Mouse (Mus musculus) spleen, postnatal 0 days (tissue): ENCODE measurements around the gene Atrip. TPM values are rescaled to one million over a fixed set of nuclear protein-coding genes. Genes with fewer than 3 reads are reported as not detected.

Experiments used
- polyA plus RNA-seq: library from polyadenylated mRNA; unstranded; fragments of >200 nt; fragmentation: Nextera tagmentation; extraction: Ambion mirVana; gene quantifications from 2 replicates; pipeline ENCODE4 v1.2.1, GENCODE M21; 2015

Gene Atrip
- 11.9 and 14.8 TPM in 2 replicates for polyA plus RNA-seq

GRCm38 (mm10) chr9:109073661-109074573 is at the start of gene Atrip:
Gene Atrip (minus strand): TSS chr9:109074124.

GRCm38 (mm10) chr9:109095137-109095982 is 21.4 kb upstream of the Atrip start, which contains the start of gene Plxnb1:
Gene Plxnb1 (plus strand): TSS chr9:109095389.

GRCm38 (mm10) chr9:109082124-109082800 is 8.3 kb upstream of the Atrip start, which contains the start of the genes Ccdc51 and Tma7:
Gene Ccdc51 (plus strand): TSS chr9:109082493.
Gene Tma7 (minus strand): TSS chr9:109082587.

GRCm38 (mm10) chr9:109059136-109059903 is 14.6 kb downstream of the Atrip start, which contains the start of gene Trex1:
Gene Trex1 (minus strand): TSS chr9:109059734.

GRCm38 (mm10) chr9:109038086-109038895 is 35.6 kb downstream of the Atrip start, which contains the start of gene Shisa5:
Gene Shisa5 (plus strand): TSS chr9:109038565.

Other genes starting within 250 kb of the Atrip start
- 0.73 and 1.3 TPM in 2 replicates for gene Celsr3, start 247.8 kb downstream of the Atrip start, polyA plus RNA-seq
- 1.9 and 4.6 TPM in 2 replicates for gene Slc26a6, start 220.8 kb downstream of the Atrip start, polyA plus RNA-seq
- not detected in 2 replicates for gene Tmem89, start 159.5 kb downstream of the Atrip start, polyA plus RNA-seq
- gene Uqcrc1, start 137.5 kb downstream of the Atrip start, polyA plus RNA-seq: 318 TPM in 2 replicates
- gene Col7a1, start 120.5 kb downstream of the Atrip start, polyA plus RNA-seq: 10.7 and 13.9 TPM in 2 replicates
- 0.51 and 0.61 TPM in 2 replicates for gene Ucn2, start 88.1 kb downstream of the Atrip start, polyA plus RNA-seq
- 13.6 and 15.3 TPM in 2 replicates for gene Pfkfb4, start 82.3 kb downstream of the Atrip start, polyA plus RNA-seq
- 64.2 and 86.5 TPM in 2 replicates for gene Shisa5, start 35.6 kb downstream of the Atrip start, polyA plus RNA-seq
- 17.5 and 25.8 TPM in 2 replicates for gene Trex1, start 14.4 kb downstream of the Atrip start, polyA plus RNA-seq
- 10.7 and 11.2 TPM in 2 replicates for gene Ccdc51, start 8.4 kb upstream of the Atrip start, polyA plus RNA-seq
- gene Tma7, start 8.5 kb upstream of the Atrip start, polyA plus RNA-seq: 450 and 492 TPM in 2 replicates
- gene Plxnb1, start 21.3 kb upstream of the Atrip start, polyA plus RNA-seq: 0.88 and 1.3 TPM in 2 replicates
- not detected in 2 replicates for gene Fbxw21, start 87.9 kb upstream of the Atrip start, polyA plus RNA-seq
- gene Fbxw13, start 121.9 kb upstream of the Atrip start, polyA plus RNA-seq: 0.10 TPM in 1 of 2 replicates, not detected in the other
- gene Fbxw20, start 160.6 kb upstream of the Atrip start, polyA plus RNA-seq: not detected in 2 replicates
- gene Fbxw14, start 213.6 kb upstream of the Atrip start, polyA plus RNA-seq: not detected in 2 replicates